Mouse (Mus musculus) heart, postnatal 0 days (tissue): ENCODE results near the gene Palm.

ENCODE experiments used
- CTCF ChIP-seq: IDR thresholded peaks from 2 replicates; pipeline ENCODE4 v1.5.1; 2016; ENCODE audit warnings: antibody characterized with exemption, control low read depth, low read depth
- EP300 ChIP-seq: IDR thresholded peaks from 2 replicates; pipeline ENCODE4 v1.6.1; 2016; ENCODE audit warnings: antibody characterized with exemption, low read depth

DNA sequence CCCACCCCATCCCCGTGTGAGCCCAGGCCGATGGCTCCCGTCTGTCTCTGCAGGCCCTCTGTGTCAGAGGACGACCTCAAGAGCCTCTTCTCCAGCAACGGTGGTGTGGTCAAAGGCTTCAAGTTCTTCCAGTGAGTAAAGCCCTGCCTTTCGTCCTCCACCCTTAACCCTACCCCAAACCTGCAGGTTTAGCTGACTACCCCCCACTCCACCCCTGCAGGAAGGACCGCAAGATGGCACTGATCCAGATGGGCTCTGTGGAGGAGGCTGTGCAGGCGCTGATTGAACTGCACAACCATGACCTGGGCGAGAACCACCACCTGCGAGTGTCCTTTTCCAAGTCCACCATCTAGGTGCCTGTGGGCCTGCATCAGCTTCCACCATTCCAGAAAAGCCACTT is 69.6 kb downstream of the Palm start:
- TF ChIP-seq CTCF (no peak), EP300 (no peak)
